ENCODE assay signal across 21 mouse cellular contexts in the genomic region with DNA sequence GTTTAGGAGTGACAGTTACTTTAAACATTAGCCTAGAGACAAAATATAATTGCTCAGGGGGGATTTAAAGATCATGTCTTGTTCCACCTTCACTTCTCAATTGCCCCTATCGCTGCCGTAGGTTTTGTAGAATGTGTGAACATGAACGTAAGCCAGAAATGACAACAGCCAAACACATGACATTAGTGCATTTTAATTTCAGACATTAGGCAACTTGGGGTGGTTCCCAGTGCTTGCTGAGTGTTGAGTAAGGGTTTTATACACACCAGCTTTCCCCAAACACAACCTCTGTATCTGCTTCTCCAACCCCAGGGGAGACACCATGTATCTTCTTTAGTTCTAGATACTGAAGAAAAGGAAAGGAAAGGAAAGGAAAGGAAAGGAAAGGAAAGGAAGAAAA. TPM values are rescaled to one million over a fixed set of nuclear protein-coding genes. Genes with fewer than 3 reads are reported as not detected.
A peak's percentile ranks its signal among the peaks of the same experiment; 100 is the strongest.
DNase-seq lines count a peak whose midpoint lies in the region; ATAC-seq and TF ChIP-seq lines count a peak whose summit lies in the region.
"Had no signal": no experiment of that assay in that cellular context is flagged by ENCODE, and none has a peak within 500 bp of the region (broad histone marks: within the 10 kb centered on the region; RNA-seq: fewer than 3 reads in every experiment).

No protein-coding gene starts in this region.

- H3K9me3 ChIP-seq in heart, embryonic 11.5 days (replicated peaks; ENCODE audit: control insufficient read depth, low read length): no peaks in the 10 kb centered on the region
- H3K9me3 ChIP-seq: forebrain, embryonic 13.5 days; heart, embryonic 15.5 days; megakaryocyte, embryonic 14.5 days; midbrain, embryonic 15.5 days; neural tube, embryonic 15.5 days had no signal

- DNase-seq in heart, adult 18-20 months: peak; percentile 60 to 66
- DNase-seq in layer of hippocampus, adult 2 months (ENCODE audit: low spot score in 2 of 2): no peak
- DNase-seq in layer of hippocampus, adult 8-10 months (ENCODE audit: low spot score in 2 of 2): no peak
- peak; percentile 15 to 19 for DNase-seq in heart, postnatal 36 days
- DNase-seq in left cerebral cortex, postnatal 10 days (ENCODE audit: extremely low spot score in 1 of 2, low spot score in 2 of 2): no peak
- no peak for DNase-seq in frontal cortex, postnatal 25 days (ENCODE audit: low spot score in 2 of 2)
- DNase-seq: cerebellum, adult 8-10 months; gastrocnemius, postnatal 25 days; layer of hippocampus, postnatal 36 days; lung, embryonic 14.5 days; spleen, adult 18-20 months; thymus, adult 18-20 months had no signal

- H3K4me3 ChIP-seq in heart, embryonic 11.5 days (ENCODE audit: low read depth, low read length): no peak overlapping the region
- H3K4me3 ChIP-seq in layer of hippocampus, adult 2 months: no peak overlapping the region
- no peak overlapping the region for H3K4me3 ChIP-seq in brown adipose tissue, adult 24 weeks (ENCODE audit: insufficient read depth, low read depth, low read length)

- H3K9ac ChIP-seq in heart, embryonic 11.5 days (ENCODE audit: low read depth, low read length): no peak overlapping the region
- H3K9ac ChIP-seq: forebrain, embryonic 13.5 days; lung, embryonic 14.5 days; neural tube, embryonic 15.5 days had no signal

- intact Hi-C loops in heart, postnatal 36 days (cut with DNase I): loop anchor here (2.0 to 5.0 kb wide), 3 partner anchors 42 to 499 kb away; no protein-coding TSS in a partner anchor
- intact Hi-C loops in left cerebral cortex, postnatal 10 days (cut with DNase I): loop anchor here (10.0 kb wide), 2 partner anchors 339 to 499 kb away; no protein-coding TSS in a partner anchor

- no peaks in the 10 kb centered on the region for H3K36me3 ChIP-seq in heart, embryonic 11.5 days (ENCODE audit: control insufficient read depth, insufficient read depth, low read length)
- H3K36me3 ChIP-seq: heart, embryonic 15.5 days; midbrain, embryonic 15.5 days; neural tube, embryonic 15.5 days had no signal

- no peak for TF ChIP-seq CTCF in layer of hippocampus, adult 2 months (conservative IDR thresholded peaks at IDR 0.05)

- no peaks in the 10 kb centered on the region for H3K27me3 ChIP-seq in heart, embryonic 11.5 days (ENCODE audit: control insufficient read depth, insufficient read depth, low read length)

- 74% methylated on average over 3 of the region's 3 CpGs for WGBS in heart, embryonic 11.5 days (ENCODE audit: insufficient replicate concordance)

- no peak for ATAC-seq in heart, embryonic 11.5 days (replicated peaks; ENCODE audit: insufficient number of reproducible peaks, low FRiP score, low TSS enrichment)
- ATAC-seq: midbrain, embryonic 15.5 days had no signal

- H3K4me1 ChIP-seq in heart, embryonic 11.5 days (ENCODE audit: control insufficient read depth, insufficient read depth, low read length): 0 out of 2 replicates have a peak, but pooled peaks cover 4% of the 10 kb centered on the region
- 0 out of 2 replicates have a peak, but pooled peaks cover 4% of the 10 kb centered on the region for H3K4me1 ChIP-seq in brown adipose tissue, adult 24 weeks (ENCODE audit: control insufficient read depth, insufficient read depth, insufficient read length, low read length)

- no peak overlapping the region for H3K4me2 ChIP-seq in heart, embryonic 11.5 days

- H3K27ac ChIP-seq in heart, embryonic 11.5 days (ENCODE audit: low read depth, low read length): no peak overlapping the region
- peak overlapping the region; percentile 92; the same call in 1 of the 2 replicates for H3K27ac ChIP-seq in layer of hippocampus, adult 2 months
- 0 out of 2 replicates have a peak overlapping the region, but pooled peaks have one; percentile 18 for H3K27ac ChIP-seq in brown adipose tissue, adult 24 weeks (replicated peaks; ENCODE audit: low read depth, low read length)
- H3K27ac ChIP-seq: forebrain, embryonic 13.5 days; heart, embryonic 15.5 days; hindbrain, embryonic 14.5 days; kidney, postnatal 0 days; midbrain, embryonic 15.5 days; neural tube, embryonic 15.5 days had no signal

RNA-seq across cellular contexts. Expression of gene Slc4a4, which starts 1.1 kb away (rescaled TPM):
- 10 to 100 TPM; 24.6 to 33.0 TPM for total RNA-seq in heart, adult 18-20 months (2021)
- 2.9 and 3.4 TPM in 2 replicates for polyA plus RNA-seq in heart, embryonic 11.5 days (2014; fragmentation: Nextera tagmentation; extraction: Ambion mirVana)
- 100 to 1,000 TPM; 154 to 161 TPM for total RNA-seq in layer of hippocampus, adult 2 months (2021)
- total RNA-seq in layer of hippocampus, adult 8-10 months (2022): 100 to 1,000 TPM; 140 to 157 (median 150) TPM
- polyA plus RNA-seq in brown adipose tissue, adult 24 weeks (2012; ENCODE audit: insufficient read depth, insufficient read length, missing spikeins): 24.9 and 49.3 TPM in 2 replicates
- 10 to 100 TPM; 22.4 to 32.2 TPM for total RNA-seq in heart, postnatal 36 days (2021)
- total RNA-seq in left cerebral cortex, postnatal 10 days (2021): 100 to 1,000 TPM; 101 to 106 TPM

Comparison
In these comparisons a context has a peak if more than half of its experiments do, and no peak if none do; other contexts are left out.
1. DNase-seq: peak in heart, adult 18-20 months (2 of 2) and heart, postnatal 36 days (2 of 2); none in layer of hippocampus, adult 2 months (0 of 2), layer of hippocampus, adult 8-10 months (0 of 2), left cerebral cortex, postnatal 10 days (0 of 2) and frontal cortex, postnatal 25 days (0 of 2).